Mouse (Mus musculus): ENCODE data around the gene 3425401B19Rik.

- no peak for TF ChIP-seq CTCF (IDR thresholded peaks at IDR 0.05; ENCODE audit: low read depth)
- TF ChIP-seq EP300 (IDR thresholded peaks at IDR 0.05; ENCODE audit: low read depth) = no peak
These were observed 22.8 kb upstream of the 3425401B19Rik start for GRCm38 (mm10) chr14:32707938-32708337.

Measured in liver, embryonic 14.5 days (tissue).